Mouse (Mus musculus) embryo, embryonic 11 days (tissue): Measurements from ENCODE around the gene Gab1.

ENCODE experiments used
- DNase-seq: peaks from one replicate; pipeline ENCODE4 v3.0.0-alpha.2; 2015

Gene Gab1

GRCm38 (mm10) chr8:80880196-80881106 is at the start of gene Gab1:
TSS of gene Gab1 (minus strand) at chr8:80880519.
- peak; percentile 95 for DNase-seq

- no peak for DNase-seq
These were observed 48.5 kb upstream of the Gab1 start for GRCm38 (mm10) chr8:80928770-80929169.

- DNase-seq: no peak
These were observed 43.5 kb upstream of the Gab1 start for GRCm38 (mm10) chr8:80923794-80924316.

- no peak for DNase-seq
These were observed 42.3 kb upstream of the Gab1 start for GRCm38 (mm10) chr8:80922642-80923041.

GRCm38 (mm10) chr8:80919130-80919529 is 38.8 kb upstream of the Gab1 start:
- DNase-seq: no peak

GRCm38 (mm10) chr8:80918531-80918930 is 38.2 kb upstream of the Gab1 start:
- DNase-seq: no peak

- DNase-seq: no peak
These were observed 36.3 kb upstream of the Gab1 start for GRCm38 (mm10) chr8:80916463-80917235.

GRCm38 (mm10) chr8:80913016-80913748 is 32.9 kb upstream of the Gab1 start:
- DNase-seq: peak; percentile 32

- no peak for DNase-seq
These were observed 31.1 kb upstream of the Gab1 start for GRCm38 (mm10) chr8:80911400-80911799.

GRCm38 (mm10) chr8:80908262-80908907 is 28.1 kb upstream of the Gab1 start:
- DNase-seq: no peak

- DNase-seq: no peak
These were observed 22.0 kb upstream of the Gab1 start for GRCm38 (mm10) chr8:80902354-80902753.

- peak; percentile 25 for DNase-seq
These were observed 19.0 kb upstream of the Gab1 start for GRCm38 (mm10) chr8:80899364-80899763.

GRCm38 (mm10) chr8:80896026-80896425 is 15.7 kb upstream of the Gab1 start:
- no peak for DNase-seq

GRCm38 (mm10) chr8:80895397-80895796 is 15.1 kb upstream of the Gab1 start:
- DNase-seq: peak; percentile 64

- DNase-seq: no peak
These were observed 14.2 kb upstream of the Gab1 start for GRCm38 (mm10) chr8:80894528-80894927.

GRCm38 (mm10) chr8:80879426-80880195 is 708 bp downstream of the Gab1 start:
- peak; percentile 83 for DNase-seq

- DNase-seq: peak; percentile 77
These were observed 1.4 kb downstream of the Gab1 start for GRCm38 (mm10) chr8:80878801-80879425.

GRCm38 (mm10) chr8:80878146-80878545 is 2.2 kb downstream of the Gab1 start:
- DNase-seq: no peak

- DNase-seq: no peak
These were observed 4.8 kb downstream of the Gab1 start for GRCm38 (mm10) chr8:80875537-80875936.

- DNase-seq: no peak
These were observed 6.4 kb downstream of the Gab1 start for GRCm38 (mm10) chr8:80873723-80874427.
